Mouse (Mus musculus): ENCODE measurements around the gene Irx4.

The Irx4 gene

GRCm38 (mm10) chr13:73260354-73261035 is at the start of gene Irx4:
Gene Irx4, plus strand, starts transcription at chr13:73260479.
- ATAC-seq (ENCODE audit: low TSS enrichment): no peak

- ATAC-seq (ENCODE audit: low TSS enrichment): no peak
These were observed 46.0 kb upstream of the Irx4 start for GRCm38 (mm10) chr13:73214301-73214700.

- no peak for ATAC-seq (ENCODE audit: low TSS enrichment)
These were observed 23.8 kb upstream of the Irx4 start for GRCm38 (mm10) chr13:73236461-73236860.

GRCm38 (mm10) chr13:73239191-73239746 is 21.0 kb upstream of the Irx4 start:
- no peak for ATAC-seq (ENCODE audit: low TSS enrichment)

GRCm38 (mm10) chr13:73242556-73242955 is 17.7 kb upstream of the Irx4 start:
- ATAC-seq (ENCODE audit: low TSS enrichment): no peak

- ATAC-seq (ENCODE audit: low TSS enrichment): no peak
These were observed 13.3 kb upstream of the Irx4 start for GRCm38 (mm10) chr13:73246961-73247360.

GRCm38 (mm10) chr13:73251222-73251621 is 9.1 kb upstream of the Irx4 start:
- ATAC-seq (ENCODE audit: low TSS enrichment): no peak

- no peak for ATAC-seq (ENCODE audit: low TSS enrichment)
These were observed 8.3 kb upstream of the Irx4 start for GRCm38 (mm10) chr13:73252022-73252421.

GRCm38 (mm10) chr13:73258415-73258814 is 1.9 kb upstream of the Irx4 start:
- ATAC-seq (ENCODE audit: low TSS enrichment): no peak

- no peak for ATAC-seq (ENCODE audit: low TSS enrichment)
These were observed 514 bp upstream of the Irx4 start for GRCm38 (mm10) chr13:73259577-73260353.

GRCm38 (mm10) chr13:73261036-73261730 is 904 bp downstream of the Irx4 start:
- no peak for ATAC-seq (ENCODE audit: low TSS enrichment)

- no peak for ATAC-seq (ENCODE audit: low TSS enrichment)
These were observed 1.6 kb downstream of the Irx4 start for GRCm38 (mm10) chr13:73261881-73262280.

- ATAC-seq (ENCODE audit: low TSS enrichment): no peak
These were observed 2.3 kb downstream of the Irx4 start for GRCm38 (mm10) chr13:73262336-73263127.

GRCm38 (mm10) chr13:73263128-73263971 is 3.1 kb downstream of the Irx4 start:
- no peak for ATAC-seq (ENCODE audit: low TSS enrichment)

- no peak for ATAC-seq (ENCODE audit: low TSS enrichment)
These were observed 4.0 kb downstream of the Irx4 start for GRCm38 (mm10) chr13:73264166-73264735.

GRCm38 (mm10) chr13:73264831-73265230 is 4.6 kb downstream of the Irx4 start:
- no peak for ATAC-seq (ENCODE audit: low TSS enrichment)

GRCm38 (mm10) chr13:73265442-73265841 is 5.2 kb downstream of the Irx4 start:
- ATAC-seq (ENCODE audit: low TSS enrichment): no peak

GRCm38 (mm10) chr13:73267551-73267950 is 7.3 kb downstream of the Irx4 start:
- ATAC-seq (ENCODE audit: low TSS enrichment): no peak

- ATAC-seq (ENCODE audit: low TSS enrichment): no peak
These were observed 8.4 kb downstream of the Irx4 start for GRCm38 (mm10) chr13:73268702-73269101.

- no peak for ATAC-seq (ENCODE audit: low TSS enrichment)
These were observed 9.0 kb downstream of the Irx4 start for GRCm38 (mm10) chr13:73269251-73269650.
